Mouse (Mus musculus) layer of hippocampus, postnatal 14 days (tissue): ENCODE results near the gene Sh3rf3. TPM values are rescaled to one million over a fixed set of nuclear protein-coding genes. Genes with fewer than 3 reads are reported as not detected.
A peak's percentile ranks its signal among the peaks of the same experiment; 100 is the strongest.

Source experiments
- DNase-seq, 2 experiments: peaks; one replicate each; pipeline ENCODE4 v3.0.0; 2021 to 2022; ENCODE audit warnings: low spot score in 2 of 2, mixed read lengths in 1 of 2
- total RNA-seq, 2 experiments: library from RNA; stranded (reverse); gene quantifications; 2 replicates each; pipeline ENCODE4 v1.2.3; 2021

Sh3rf3 gene
- total RNA-seq, 2 experiments from 2014 or later: 43.2 to 45.4 TPM

- DNase-seq: no peak
Measured at GRCm38 (mm10) chr10:58848536-58848935, 35.4 kb downstream of the Sh3rf3 start.

DNA sequence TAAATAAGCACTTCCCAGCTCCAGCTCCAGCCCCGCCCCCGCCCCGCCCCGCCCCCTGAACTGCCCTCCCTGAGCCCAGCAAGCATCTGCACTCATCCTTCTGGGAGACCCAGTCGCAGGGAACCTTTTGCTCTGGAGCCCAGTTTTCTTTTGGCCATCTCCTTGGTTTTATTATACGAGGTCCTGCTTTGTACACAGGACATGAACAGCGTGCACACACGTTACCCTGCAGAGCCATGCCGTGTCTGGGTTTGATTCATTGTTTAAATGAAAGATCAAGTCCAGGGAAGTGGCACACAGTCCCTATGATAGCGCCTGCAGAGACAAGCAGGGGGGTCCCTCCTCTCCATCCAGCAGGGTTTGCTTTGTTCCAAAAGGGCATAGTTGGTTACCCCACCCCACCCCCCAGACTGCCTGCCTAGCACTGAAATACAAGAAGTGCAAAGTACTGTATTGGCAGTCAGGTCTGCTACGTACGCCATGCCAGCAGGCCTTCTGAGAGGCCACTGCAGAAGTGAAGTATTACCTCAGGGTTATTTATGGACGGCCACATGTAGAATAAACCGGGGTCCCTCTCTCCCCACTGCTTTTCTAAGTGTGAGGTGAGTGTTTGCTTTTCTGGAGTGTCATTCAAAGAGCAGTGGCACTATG lies 41.5 kb downstream of the Sh3rf3 start:
- no peak for DNase-seq

DNA sequence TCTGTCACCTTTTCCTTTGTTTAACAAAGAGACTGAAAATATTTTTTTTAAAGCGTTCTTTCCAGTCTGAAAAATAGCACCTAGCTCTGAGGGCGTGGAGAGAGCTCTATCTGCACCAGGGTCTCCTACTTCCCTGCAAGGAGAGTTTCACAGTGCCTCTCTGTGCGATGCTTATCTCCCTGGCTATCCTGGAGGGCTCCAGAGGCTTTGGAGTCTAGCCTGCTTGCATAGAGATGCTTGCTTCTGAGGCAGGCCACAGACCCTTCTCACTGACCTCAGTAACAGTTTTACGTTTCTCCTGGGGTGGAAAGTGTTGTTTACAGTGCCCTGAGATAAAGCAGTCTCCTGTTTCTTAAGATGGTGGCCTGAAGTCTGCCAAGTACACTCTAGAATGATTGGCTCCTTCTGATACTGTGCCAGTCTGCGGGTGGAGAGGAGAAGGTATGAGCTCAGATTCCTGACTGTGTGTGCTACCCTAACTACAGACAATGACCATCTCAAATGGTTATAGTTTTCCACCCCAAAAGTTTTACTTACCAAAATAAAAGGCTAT lies 42.1 kb downstream of the Sh3rf3 start:
- no peak for DNase-seq

GRCm38 (mm10) chr10:58855814-58856213 lies 42.7 kb downstream of the Sh3rf3 start:
- no peak for DNase-seq

- no peak for DNase-seq
Measured at GRCm38 (mm10) chr10:58856742-58857141, 43.6 kb downstream of the Sh3rf3 start.

GRCm38 (mm10) chr10:58864735-58865134 lies 51.6 kb downstream of the Sh3rf3 start:
- no peak for DNase-seq

DNA sequence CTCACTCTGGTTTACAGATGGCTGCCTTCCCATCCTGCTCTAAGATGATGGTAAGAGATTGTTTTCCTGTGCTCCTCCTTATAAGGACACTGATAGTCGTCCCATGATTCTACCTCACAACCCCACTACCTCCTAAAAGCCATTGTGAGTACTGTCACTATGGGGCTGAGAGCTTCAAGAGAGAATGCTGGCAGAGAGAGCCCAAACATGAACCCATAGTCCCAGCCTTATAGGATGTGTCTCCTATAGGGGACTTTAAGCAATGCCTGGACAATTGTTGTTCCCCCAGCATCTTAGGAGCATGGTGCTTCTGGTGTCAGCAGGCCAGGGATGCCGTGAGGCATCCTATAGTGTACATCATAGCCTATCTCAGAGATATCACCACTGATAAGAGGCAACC lies 54.4 kb downstream of the Sh3rf3 start:
- DNase-seq: no peak

- DNase-seq: no peak
Measured at GRCm38 (mm10) chr10:58869836-58870235, 56.7 kb downstream of the Sh3rf3 start.

DNA sequence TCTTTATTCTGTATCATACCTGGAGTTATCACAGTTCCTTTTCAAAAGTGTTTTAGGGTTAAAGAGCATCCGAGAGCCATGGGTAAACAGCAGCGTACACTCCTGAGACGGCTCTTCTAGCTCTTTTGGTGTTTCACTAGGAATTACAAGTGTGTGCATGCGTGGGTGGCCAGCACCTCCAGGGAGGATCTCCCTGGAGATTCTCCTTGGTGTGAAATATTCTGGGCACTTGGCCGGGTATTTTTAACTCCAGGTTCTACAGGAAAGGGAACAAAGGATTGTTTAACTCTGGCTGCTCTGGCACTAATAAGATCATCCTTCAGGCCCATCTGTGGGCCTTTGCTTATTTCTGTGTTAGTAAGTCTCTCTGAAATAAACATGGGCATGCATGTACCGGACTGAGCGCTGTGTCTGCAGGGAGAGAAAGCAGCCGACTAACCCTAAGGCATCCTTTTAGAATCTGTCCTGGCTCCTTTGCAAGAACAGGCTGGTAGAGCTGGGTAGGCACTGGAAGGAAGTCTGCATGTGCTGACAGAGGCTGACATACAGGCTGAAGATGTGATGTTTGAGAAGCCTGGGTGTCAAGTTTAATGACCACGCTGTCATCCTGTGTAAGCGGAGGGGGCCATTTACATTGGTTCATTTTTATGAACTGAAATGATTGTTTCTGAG lies 58.1 kb downstream of the Sh3rf3 start:
- peak in 1 of 2 experiments; percentile 33 for DNase-seq

GRCm38 (mm10) chr10:58871821-58872577 lies 58.8 kb downstream of the Sh3rf3 start:
- no peak for DNase-seq

- no peak for DNase-seq
Measured at GRCm38 (mm10) chr10:58877835-58878234, 64.7 kb downstream of the Sh3rf3 start.

- no peak for DNase-seq
Measured at GRCm38 (mm10) chr10:58878636-58879035, 65.5 kb downstream of the Sh3rf3 start.

- DNase-seq: no peak
Measured at GRCm38 (mm10) chr10:58882741-58883140, 69.6 kb downstream of the Sh3rf3 start.

DNA sequence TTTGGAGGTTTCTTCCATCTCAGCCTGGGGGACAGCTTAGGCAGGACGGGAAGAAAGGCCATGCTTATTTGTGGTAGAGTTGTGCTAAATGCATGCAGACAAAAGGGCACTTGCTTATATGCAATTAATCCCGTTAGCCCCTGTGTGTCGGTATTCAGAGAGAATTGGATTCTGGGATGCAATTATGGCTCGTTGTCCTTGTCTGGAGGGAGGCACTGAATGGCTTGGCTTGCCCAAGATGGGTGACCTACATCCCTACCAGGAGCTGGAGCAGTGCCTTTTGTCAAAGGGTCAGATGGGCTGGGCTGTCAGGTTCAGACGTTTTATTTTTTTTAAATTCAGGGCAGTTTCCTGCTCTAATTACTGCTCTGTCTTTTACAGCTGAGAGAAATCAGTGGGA lies 72.2 kb downstream of the Sh3rf3 start:
- DNase-seq: no peak

- DNase-seq: no peak
Measured at GRCm38 (mm10) chr10:58885816-58886215, 72.7 kb downstream of the Sh3rf3 start.

- DNase-seq: no peak
Measured at GRCm38 (mm10) chr10:58890671-58891439, 77.7 kb downstream of the Sh3rf3 start.

DNA sequence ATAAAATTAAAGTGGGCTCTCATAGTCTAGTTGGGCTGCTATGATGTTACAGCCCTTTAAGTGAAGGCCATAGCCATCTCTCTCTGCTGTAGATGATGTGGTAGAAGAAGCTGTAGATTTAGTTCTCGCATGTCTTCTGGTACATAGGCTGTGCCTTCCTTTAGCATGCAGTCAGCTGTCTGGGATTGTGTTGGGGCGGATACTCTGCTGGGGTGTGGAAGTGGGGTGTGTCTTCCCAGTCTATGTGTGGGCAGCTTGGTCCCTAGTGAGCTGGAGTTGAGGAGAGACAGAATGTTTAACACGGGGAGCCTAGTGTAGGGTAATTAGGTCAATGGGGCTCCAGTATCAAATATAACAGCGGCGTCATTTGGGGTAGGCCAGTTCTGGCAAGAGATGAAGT lies 82.3 kb downstream of the Sh3rf3 start:
- DNase-seq: no peak

- DNase-seq: no peak
Measured at GRCm38 (mm10) chr10:58897009-58897543, 83.9 kb downstream of the Sh3rf3 start.

GRCm38 (mm10) chr10:58905253-58905652 lies 92.1 kb downstream of the Sh3rf3 start:
- DNase-seq: no peak

DNA sequence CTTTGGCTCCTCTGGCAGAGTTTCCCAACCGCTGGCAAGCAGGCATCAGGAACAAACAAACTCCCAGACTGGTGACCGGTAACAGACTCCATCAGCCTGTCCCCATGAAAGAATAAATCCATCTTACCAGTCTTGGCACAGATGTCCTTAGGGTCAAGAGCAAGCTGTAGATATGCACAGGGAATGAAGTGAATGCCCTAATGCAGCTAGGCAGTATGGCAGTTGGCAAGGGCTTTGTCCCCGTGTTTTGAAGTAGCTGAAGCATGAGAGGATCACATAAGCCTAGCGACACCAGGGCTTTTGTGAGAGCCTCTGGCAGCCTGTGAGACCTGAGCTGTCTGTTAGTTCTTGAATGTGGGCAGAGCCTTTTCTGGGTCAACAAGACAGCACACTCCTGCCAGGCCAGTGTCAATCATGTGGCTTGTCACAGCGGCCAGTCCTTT lies 93.9 kb downstream of the Sh3rf3 start:
- no peak for DNase-seq

DNA sequence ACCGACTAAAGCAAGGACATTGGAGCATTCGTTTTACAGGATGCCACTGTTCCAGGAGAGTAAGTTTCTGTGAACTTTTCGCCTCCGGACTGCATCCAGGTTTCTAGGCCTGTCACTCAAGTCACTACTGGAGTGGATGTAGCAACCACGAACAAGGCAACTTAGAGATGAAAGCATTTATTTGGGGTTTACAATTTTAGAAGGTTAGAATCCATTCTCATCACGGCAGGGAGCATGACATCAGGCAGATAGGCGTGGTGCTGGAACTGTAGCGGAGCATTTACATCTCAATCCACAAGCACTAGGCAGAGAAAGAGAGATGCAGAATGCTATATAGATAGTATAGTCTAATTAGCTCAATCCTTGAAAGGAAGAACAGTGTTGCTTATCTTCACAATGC lies 95.3 kb downstream of the Sh3rf3 start:
- DNase-seq: no peak
